Mouse (Mus musculus) lung, adult 18-20 months (tissue): ENCODE measurements around the gene Prss30.
A peak's percentile ranks its signal among the peaks of the same experiment; 100 is the strongest.
"Not testable (repeated sequence)": the region's sequence is repeated elsewhere in the genome, so short reads cannot be mapped to it uniquely, and the experiment has no call there.

Experiments
- DNase-seq, 2 experiments: peaks; one replicate each; pipeline ENCODE4 v3.0.0; 2022; ENCODE audit warnings: mixed read lengths in 2 of 2

Prss30 gene

DNA sequence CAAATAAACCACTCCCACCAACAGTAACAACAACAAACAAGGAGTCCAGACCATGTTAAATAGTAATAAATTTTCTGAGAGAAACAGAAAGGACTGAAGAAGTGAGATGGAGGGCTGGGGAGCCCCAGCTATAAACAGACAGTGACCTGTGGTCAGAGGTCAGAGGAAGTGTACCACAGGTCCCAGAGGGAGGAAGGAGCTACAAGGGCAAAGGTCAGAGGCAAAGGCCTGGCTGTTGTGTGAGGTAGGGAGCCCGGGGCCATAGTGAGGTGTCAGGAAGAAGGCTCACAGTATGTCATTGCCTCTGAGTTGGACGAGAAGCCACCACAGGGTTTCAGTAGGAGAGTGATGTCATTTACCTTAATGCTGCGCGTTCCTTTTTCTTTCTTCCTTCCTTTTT lies 2.5 kb upstream of the Prss30 start:
- DNase-seq: peak in 1 of 2 experiments; percentile 31

GRCm38 (mm10) chr17:23979471-23979870 lies 895 bp downstream of the Prss30 start:
- DNase-seq: no peak

DNA sequence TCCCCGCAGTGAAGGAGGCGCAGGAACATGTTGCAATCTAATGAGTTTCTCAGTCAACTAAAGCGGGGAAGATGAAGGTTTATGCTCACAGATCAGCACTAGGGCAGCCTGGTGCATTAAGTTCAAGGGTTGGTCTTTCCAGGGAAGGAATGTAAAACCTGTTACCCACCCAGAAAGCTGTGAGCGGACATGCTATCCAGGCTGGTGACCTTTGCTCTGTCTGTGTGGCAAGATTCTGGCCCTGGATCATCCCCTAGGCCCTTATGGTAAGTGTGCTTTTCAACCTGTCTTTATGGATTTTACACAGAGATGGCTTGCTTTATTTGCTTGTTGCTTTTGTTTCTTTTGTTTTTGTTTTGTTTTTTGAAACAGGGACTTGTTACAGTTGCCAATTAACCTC lies 3.7 kb downstream of the Prss30 start:
- no peak for DNase-seq

DNA sequence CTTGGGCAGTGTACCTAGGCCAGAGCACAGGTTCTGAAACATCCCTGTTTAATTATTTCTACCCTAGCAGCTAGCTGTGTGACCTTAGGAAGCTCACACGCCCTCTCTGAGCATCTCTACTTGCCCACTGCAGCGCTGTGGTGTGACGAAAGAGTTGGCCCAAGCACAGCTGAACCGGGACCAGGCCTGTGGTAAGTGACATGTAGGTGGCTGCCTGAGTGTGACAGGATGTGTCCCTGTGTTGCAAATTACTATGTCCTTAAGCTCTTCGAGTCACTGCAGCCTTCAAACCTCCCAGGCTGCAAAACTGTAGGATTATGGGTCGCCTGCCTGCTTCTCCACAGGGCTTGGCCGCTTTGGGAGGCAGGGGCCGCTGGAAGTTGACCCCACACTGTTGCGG lies 9.1 kb downstream of the Prss30 start:
- no peak for DNase-seq

DNA sequence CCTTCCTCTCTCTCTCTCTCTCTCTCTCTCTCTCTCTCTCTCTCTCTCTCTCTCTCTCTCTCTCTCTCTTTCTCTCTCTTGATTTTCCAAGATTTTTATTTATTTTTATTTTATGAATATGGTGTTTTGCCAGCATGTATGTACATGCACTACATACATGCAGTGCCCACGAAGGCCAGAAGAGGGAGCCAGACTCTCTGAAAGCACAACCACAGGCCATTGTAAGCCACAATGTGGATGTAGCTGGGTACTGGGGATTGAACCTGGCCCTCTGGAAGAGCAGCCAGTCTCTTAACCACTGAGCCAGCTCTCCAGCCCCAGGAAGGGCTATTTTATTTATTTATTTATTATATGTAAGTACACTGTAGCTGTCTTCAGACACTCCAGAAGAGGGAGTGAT lies 11.1 kb downstream of the Prss30 start:
- peak; percentile 71 to 78 for DNase-seq

DNA sequence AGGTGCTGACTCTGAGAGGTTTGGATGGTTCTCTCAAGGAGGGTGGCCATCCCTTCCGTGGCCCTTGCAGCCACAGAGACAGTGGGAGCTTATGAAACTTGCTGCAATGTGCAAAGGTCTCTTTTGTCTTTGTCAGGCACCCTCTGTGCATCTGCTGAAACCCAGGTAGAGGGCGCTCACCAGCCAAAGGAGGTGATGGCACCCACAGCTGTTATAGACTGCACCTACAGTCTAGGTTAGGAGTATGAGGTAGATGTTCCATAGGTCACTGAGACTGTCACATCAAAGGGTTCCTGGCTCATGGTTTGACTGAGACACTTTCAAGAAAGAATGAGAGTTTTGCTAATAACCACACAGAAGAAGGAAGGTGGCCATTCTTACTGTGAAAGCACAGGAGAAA lies 11.6 kb downstream of the Prss30 start:
- DNase-seq: peak in 1 of 2 experiments; percentile 25

DNA sequence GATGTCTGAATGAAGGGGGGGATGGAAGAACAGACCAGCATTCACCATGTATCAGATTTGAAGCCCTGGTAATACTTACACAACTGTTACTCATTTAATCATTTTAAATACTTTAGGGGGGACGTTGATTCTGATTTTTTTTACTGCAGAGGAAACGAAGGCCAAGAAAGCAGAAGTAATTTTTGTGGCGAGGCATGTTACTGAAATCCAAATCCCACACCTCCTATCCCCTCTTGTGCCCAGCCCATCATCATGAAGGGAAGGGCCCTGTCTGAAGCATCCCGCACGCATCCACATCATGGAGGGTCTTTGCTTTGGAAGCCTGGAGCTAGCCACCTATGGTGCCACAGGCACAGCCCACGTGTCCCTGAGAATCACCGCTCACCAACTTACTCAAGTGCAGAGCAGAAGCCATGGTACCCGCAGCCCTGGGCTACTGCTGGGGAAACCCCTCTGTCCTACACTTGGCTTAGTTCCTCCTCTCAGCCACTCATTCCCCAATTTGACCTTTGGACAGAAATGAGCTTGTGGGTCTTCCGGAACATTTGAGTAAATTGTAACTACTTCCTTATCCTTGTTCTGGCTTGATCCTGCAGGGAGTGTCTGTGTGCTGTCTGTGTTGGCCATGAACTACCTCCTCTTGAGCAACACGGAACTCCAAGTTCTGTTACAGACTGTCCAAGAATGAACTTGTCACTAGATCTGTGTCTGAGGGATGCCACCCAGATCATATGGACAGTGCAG lies 13.5 kb downstream of the Prss30 start:
- DNase-seq: peak; percentile 42 to 45

DNA sequence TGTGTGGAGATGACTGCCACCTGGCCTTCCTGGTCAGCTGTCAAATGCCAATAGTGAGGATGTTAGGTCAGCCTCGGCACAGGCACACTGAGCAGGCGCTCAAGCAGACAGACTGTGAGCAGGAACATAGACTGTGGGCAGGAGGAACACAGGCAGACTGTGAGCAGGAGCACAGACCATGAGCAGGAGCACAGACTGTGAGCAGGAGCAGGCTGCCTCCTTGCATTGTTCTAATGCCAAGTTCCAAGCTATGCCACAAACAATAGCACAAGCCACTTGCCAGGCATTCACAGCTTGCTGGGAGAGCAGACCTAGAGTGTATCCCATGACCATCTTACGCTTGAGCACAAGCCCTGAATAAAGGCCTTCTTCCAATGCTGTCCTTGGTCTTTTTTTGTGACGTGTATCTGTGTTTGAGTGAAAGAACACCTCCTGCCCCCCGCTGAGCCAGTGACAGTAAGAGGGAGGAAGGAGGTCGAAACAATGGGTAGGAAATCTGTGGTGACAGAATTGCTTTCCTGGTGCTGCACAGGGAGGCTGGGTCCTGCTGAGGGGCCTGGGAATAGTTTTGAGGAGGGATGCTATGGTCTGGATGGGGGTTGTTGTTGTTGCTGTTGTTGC lies 14.5 kb downstream of the Prss30 start:
- DNase-seq: no peak

GRCm38 (mm10) chr17:23961573-23962122 lies 18.7 kb downstream of the Prss30 start:
- DNase-seq: no peak

GRCm38 (mm10) chr17:23960084-23960738 lies 20.2 kb downstream of the Prss30 start:
- DNase-seq: peak; percentile 64 to 76

DNA sequence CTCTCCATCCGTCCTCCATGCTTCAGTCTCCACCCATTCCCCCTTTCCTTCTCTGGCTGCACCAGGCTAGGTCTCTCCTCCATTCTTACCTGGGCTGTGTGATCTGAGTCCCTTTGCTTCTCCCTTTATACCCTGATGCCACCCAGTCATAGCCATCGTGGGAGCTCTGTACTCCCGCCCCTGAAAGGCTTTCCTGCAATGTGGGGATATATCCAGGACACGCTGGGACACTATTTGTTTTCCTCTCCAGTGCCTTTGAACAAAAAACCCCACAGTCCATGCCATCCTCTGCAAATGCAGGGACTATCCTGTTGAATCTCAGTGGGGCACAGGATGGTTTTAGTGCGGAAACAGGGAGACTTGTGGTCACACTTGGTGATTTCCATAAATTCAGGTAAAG lies 25.2 kb downstream of the Prss30 start, which contains the start of gene Sbpl:
Sbpl (minus strand) TSS at position 101 of the 400 bp plus-strand sequence.
- no peak for DNase-seq

- not testable (repeated sequence) for DNase-seq
Observed at GRCm38 (mm10) chr17:23950828-23951227, 29.5 kb downstream of the Prss30 start.

GRCm38 (mm10) chr17:23949068-23949467 lies 31.3 kb downstream of the Prss30 start:
- DNase-seq: no peak

GRCm38 (mm10) chr17:23947486-23947885 lies 32.9 kb downstream of the Prss30 start:
- DNase-seq: not testable (repeated sequence)

DNA sequence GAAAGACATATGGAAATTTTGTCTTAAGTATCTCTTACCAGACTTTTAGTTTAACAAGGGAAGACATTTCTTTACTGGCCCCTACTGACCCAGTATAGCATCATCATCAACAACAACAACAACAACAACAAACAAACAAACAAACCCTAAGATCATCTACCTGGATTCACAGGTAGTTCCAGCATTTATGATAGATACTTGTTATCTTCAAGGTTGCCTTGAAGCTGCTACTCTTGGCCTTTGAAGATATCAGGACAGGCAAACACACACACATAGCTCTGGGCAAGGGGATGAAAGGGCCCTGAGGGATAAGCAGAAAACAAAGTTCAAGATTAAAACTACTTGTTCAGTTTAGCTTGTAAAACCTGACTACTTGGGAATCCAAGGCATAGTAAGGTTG lies 39.0 kb downstream of the Prss30 start, which contains the start of gene Sbp:
Sbp (plus strand) TSS at position 301 of the 400 bp plus-strand sequence.
- no peak for DNase-seq

- DNase-seq: no peak
Observed at GRCm38 (mm10) chr17:23931157-23931556, 49.2 kb downstream of the Prss30 start.

- DNase-seq: peak; percentile 41 to 65
Observed at GRCm38 (mm10) chr17:23925090-23925493, 55.3 kb downstream of the Prss30 start.

DNA sequence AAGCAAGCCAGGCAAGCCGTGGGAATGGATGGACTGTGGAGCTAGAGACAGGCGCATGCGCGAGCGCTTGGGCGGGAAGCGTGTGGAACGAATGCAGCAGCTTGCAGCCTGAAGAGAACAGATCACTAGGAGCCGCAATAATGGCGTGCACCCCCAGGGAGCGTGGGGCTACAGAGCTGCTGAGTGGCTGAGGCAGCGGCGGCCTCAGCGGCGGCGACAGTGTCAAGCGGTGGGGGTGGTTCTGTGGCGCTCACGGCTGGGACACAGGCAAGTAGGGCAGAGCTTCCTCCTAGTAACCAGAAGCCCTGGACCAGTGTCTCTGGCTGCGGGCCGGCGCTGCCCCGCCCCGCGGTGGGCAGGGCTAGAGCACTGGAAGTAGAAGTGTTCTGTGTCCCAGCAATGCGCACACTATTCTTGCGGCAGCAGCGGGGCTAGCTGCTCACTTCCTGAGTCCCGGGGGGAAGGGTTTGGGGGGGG lies 55.8 kb downstream of the Prss30 start:
- peak; percentile 92 to 95 for DNase-seq
